Mouse (Mus musculus) thymus, postnatal 14 days (tissue): Measurements from ENCODE around the gene Gal3st1.

Source experiments
- DNase-seq: peaks from one replicate; pipeline ENCODE4 v3.0.0; 2021

Gal3st1 gene

DNA sequence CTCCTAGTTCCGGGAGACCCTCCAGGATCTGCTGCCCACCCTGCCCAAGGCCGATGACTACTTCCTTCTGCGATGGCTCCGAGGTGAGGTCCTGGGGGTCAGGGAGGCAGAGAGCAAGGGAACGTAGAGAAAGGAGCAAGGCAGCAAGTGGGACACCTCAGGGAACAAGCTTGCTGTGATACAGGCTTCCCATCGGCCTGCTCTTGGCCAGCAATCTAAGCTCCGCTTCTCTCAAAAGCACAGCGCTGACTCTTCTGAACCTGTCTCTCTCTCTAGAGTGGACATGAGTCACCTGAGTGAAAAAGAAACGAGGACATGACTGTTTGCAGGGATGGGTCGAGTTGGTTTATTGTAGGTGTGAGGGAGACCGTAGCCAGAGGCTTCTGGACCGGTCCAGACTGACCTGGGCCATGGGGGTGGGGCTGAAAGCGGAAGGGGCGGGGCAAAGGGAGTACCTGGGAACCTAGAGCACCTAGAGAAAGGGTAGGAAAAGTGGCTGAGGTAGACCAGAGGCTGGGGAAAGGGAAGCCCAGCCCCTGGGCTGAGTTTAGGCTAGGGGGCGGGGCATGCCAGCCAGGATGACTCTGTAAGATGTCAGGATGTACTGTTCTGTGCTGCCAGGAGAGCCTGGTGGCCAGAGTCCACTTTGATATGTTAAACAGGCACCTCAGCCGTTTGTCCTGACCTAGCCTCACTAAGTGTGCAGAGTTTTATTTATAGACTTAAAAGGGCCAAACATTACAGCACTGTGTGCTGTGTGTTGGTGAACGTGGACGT, 51.9 kb downstream of the Gal3st1 start:
- no peak for DNase-seq

GRCm38 (mm10) chr11:4035916-4036315, 52.5 kb downstream of the Gal3st1 start:
- no peak for DNase-seq

DNA sequence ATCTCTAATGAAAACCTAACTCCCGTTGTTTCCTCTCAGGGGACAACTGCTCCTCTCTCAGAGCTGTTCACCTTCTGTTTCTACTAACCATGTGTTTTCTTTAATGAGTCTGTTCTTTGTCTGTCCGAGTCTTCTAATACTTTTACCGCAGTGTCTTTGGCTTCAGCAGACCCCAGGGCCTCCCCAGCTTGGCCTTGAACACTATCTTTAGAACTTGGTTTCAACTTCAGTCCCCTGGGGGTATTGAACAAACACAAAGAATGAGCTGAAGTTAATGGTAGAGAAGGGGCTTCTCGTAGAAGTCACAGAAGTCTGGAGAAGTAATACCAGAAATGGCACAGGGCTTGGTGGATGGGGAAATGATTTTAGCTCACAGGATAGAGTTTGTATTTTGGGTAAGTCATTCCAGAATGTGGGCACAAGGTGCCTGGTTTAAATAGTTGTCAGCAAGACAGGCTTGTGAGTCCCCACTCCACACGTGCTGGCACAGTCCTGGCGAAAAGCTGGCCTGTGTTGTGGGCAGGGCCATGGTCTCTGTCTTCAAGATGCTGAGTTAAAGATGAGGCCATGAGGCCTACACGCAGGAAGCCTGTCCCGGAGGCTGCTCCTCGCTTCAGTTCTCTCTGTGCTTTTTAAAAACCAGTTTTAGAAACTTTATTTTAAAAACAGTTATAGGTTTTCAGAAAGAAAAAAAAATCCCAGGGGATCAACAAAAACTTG, 53.1 kb downstream of the Gal3st1 start:
- no peak for DNase-seq

GRCm38 (mm10) chr11:4039951-4040350, 56.5 kb downstream of the Gal3st1 start:
- no peak for DNase-seq

DNA sequence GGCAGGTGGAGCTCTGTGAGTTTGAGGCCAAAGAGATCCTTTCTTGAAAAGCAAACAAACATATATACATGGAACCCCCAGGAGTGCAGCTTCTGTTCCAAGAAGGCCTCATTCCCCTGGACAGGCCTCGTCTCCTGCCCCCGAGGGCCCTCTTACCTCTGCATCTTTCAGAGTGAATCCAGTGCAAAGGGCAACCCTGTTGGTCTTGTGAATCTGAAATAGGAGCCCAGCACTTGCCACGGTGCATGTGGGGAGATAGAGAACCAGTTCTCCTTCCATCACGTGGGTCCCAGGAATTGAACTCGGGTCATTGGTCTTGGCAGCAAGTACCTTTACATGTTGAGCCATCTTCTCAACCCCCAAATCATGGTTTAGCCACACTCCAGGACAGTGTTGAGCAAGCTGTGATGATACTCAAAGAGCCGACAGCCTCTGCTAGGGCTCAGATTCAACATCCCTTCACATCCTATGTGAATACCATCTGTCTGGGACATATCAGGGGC, 57.7 kb downstream of the Gal3st1 start:
- DNase-seq = no peak

GRCm38 (mm10) chr11:4043081-4043480, 59.6 kb downstream of the Gal3st1 start:
- no peak for DNase-seq

GRCm38 (mm10) chr11:4046526-4046925, 63.1 kb downstream of the Gal3st1 start:
- no peak for DNase-seq

DNA sequence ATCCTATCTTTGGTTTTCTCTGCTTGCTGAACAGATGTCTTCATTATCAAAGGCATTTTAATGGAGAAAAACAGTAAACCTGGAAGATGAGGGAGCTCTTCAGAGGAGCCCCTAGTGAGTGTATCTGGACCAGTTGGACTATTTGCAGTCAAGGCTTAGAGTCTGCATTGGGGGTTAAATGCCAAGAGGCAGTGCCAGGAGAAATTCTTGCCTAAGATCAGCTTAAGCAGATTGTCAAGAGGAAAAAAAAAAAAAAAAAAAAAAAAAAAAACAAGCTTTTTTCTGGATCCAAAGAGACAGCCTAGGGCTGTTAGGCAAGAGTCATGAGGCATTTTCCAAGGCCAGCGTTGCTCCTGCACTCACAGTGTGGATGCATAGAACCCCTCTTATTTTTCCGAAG, 64.3 kb downstream of the Gal3st1 start:
- DNase-seq = no peak

DNA sequence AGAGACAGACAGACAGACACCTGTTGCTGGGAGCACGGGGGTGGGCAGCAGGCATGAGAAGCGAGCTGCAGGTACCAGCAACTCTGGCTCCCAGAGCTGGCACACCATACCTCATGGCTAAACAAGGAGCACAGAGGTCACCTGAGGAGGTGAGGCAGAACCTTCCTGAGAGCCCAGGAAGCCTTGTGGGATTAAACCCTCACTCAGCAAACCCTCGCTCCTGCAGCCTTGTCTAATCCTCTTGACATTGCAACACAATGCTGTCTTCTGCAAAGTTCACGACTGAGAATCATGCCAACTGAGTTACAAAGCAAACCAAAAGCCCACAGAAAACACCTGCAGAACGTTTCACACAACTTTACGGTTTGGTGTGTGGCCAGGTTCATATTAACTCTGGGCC, 65.0 kb downstream of the Gal3st1 start:
- no peak for DNase-seq
